Mouse (Mus musculus): ENCODE measurements at regions not wholly inside any gene's neighbourhood (a gene's known extent, or its start where the extent isn't known, plus 50 kb on each side); places are given as distances from the start of the nearest gene placed in this dataset.

DNA sequence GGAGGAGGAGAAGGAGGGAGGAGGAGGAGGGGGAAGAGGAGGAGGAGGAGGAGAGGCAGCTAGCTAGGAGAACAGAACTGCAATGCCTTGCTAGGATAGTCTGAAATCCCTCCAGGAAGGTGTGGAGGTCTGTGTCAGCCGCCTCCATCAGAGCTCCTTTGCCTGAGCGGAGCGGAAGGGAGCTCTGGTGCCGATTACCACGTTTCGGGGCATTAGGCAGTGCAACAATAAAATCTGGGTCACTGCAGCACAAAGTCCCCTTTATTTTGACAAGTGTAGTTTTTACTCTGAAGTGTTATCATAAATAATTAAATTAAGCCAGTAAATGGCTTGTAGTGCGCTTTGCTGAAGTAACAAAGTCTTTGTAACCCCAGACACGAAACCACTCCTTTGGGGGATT is 104.0 kb downstream of the Ephb3 start:
- TF ChIP-seq CTCF (conservative IDR thresholded peaks at IDR 0.05; ENCODE audit: low read length) (no peak), POU5F1 (IDR thresholded peaks at IDR 0.05; ENCODE audit: borderline replicate concordance, low read length) (no peak), NANOG (IDR thresholded peaks at IDR 0.05; ENCODE audit: borderline replicate concordance, low read length) (no peak)
